Comparison of ENCODE assay signal across 1 mouse cellular context in the genomic region with DNA sequence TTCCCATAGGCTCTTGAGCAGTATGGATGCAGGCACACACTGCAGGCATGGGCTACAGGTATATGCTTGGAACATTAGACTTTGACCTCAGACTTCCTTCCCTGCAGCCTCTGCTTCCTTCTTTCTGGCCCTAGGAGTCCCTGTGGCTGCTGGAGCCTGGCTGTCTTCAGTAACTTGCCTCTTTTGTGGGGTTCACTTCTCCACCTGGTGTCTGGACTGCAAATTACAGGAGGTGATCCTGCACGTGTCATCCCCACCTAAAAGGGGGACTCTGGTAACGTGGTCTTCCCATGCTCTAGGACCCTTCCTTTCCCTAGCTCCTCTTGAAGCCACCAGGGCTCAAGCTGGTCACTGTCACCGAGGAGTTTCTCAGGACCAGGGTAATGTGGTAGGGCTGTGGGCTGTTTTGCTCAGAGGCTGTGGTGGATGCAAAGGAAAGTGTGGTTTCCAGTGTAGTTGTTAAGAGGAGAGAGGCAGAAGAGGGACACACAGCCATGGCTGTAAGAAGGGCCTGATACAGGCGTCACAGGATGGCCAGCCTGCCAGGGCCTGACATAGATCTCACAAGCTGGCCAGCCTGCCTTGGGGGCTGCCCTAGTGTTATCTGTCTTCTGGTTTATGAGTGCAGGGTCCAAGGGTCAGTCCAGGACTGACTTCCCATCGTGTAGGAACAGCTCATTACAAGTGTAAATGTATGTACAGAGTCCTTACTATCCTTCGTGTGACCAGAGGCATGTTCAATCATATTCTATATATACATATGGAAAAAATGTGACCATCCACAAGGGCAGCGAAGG.
TF ChIP-seq lines count a peak whose summit lies in the region.

No protein-coding gene starts in this region.

TF ChIP-seq in CH12.LX, 34 proteins besides CTCF, POLR2A, EP300 and RAD21:
- TF ChIP-seq SMC3 (IDR thresholded peaks at IDR 0.05; ENCODE audit: low read depth, low read length) (peak; percentile 53), BHLHE40 (IDR thresholded peaks at IDR 0.05; ENCODE audit: low read depth, low read length) (peak; percentile 56), MEF2A (IDR thresholded peaks at IDR 0.05; ENCODE audit: borderline replicate concordance, low read depth, low read length) (no peak)
